Mouse (Mus musculus): ENCODE measurements around the gene Nacad.
"Not testable (repeated sequence)": the region's sequence is repeated elsewhere in the genome, so short reads cannot be mapped to it uniquely, and the experiment has no call there.

Gene Nacad

GRCm38 (mm10) chr11:6605491-6606399, at the start of gene Nacad:
Gene Nacad, minus strand, starts transcription at chr11:6606053.
- peak; percentile 98 for DNase-seq (ENCODE audit: low read depth, low spot score)

- DNase-seq (ENCODE audit: low read depth, low spot score) = peak; percentile 95
Measured at GRCm38 (mm10) chr11:6654903-6655302, 49.0 kb upstream of the Nacad start.

- not testable (repeated sequence) for DNase-seq (ENCODE audit: low read depth, low spot score)
Measured at GRCm38 (mm10) chr11:6652978-6653377, 47.1 kb upstream of the Nacad start.

- no peak for DNase-seq (ENCODE audit: low read depth, low spot score)
Measured at GRCm38 (mm10) chr11:6650519-6650918, 44.7 kb upstream of the Nacad start.

GRCm38 (mm10) chr11:6647831-6648724, 42.2 kb upstream of the Nacad start:
- DNase-seq (ENCODE audit: low read depth, low spot score) = peak; percentile 23

GRCm38 (mm10) chr11:6644566-6644965, 38.7 kb upstream of the Nacad start:
- DNase-seq (ENCODE audit: low read depth, low spot score) = peak; percentile 52

GRCm38 (mm10) chr11:6639072-6639471, 33.2 kb upstream of the Nacad start:
- no peak for DNase-seq (ENCODE audit: low read depth, low spot score)

- DNase-seq (ENCODE audit: low read depth, low spot score) = no peak
Measured at GRCm38 (mm10) chr11:6638537-6638936, 32.7 kb upstream of the Nacad start, which contains the start of gene Wap. Gene Wap, minus strand, starts transcription at chr11:6638637.

GRCm38 (mm10) chr11:6636150-6636549, 30.3 kb upstream of the Nacad start:
- no peak for DNase-seq (ENCODE audit: low read depth, low spot score)

GRCm38 (mm10) chr11:6629655-6630054, 23.8 kb upstream of the Nacad start:
- DNase-seq (ENCODE audit: low read depth, low spot score) = peak; percentile 57

GRCm38 (mm10) chr11:6628568-6628967, 22.7 kb upstream of the Nacad start:
- peak; percentile 58 for DNase-seq (ENCODE audit: low read depth, low spot score)

- no peak for DNase-seq (ENCODE audit: low read depth, low spot score)
Measured at GRCm38 (mm10) chr11:6627731-6628130, 21.9 kb upstream of the Nacad start.

- DNase-seq (ENCODE audit: low read depth, low spot score) = no peak
Measured at GRCm38 (mm10) chr11:6626388-6626772, 20.5 kb upstream of the Nacad start.

GRCm38 (mm10) chr11:6625478-6626387, 19.9 kb upstream of the Nacad start, which contains the start of gene Tbrg4:
Gene Tbrg4, minus strand, starts transcription at chr11:6626067.
- DNase-seq (ENCODE audit: low read depth, low spot score) = peak; percentile 98

- no peak for DNase-seq (ENCODE audit: low read depth, low spot score)
Measured at GRCm38 (mm10) chr11:6624619-6625382, 18.9 kb upstream of the Nacad start.

GRCm38 (mm10) chr11:6623704-6624103, 17.9 kb upstream of the Nacad start:
- no peak for DNase-seq (ENCODE audit: low read depth, low spot score)

- no peak for DNase-seq (ENCODE audit: low read depth, low spot score)
Measured at GRCm38 (mm10) chr11:6615250-6616205, 9.7 kb upstream of the Nacad start.

- peak; percentile 73 for DNase-seq (ENCODE audit: low read depth, low spot score)
Measured at GRCm38 (mm10) chr11:6605021-6605481, 802 bp downstream of the Nacad start.

- peak; percentile 17 for DNase-seq (ENCODE audit: low read depth, low spot score)
Measured at GRCm38 (mm10) chr11:6604604-6604936, 1.3 kb downstream of the Nacad start.

All from brain, adult 2 months (tissue).